Mouse (Mus musculus) liver, adult 2 months (tissue): ENCODE measurements around the gene Dzip1l.

Experiments
- CTCF ChIP-seq: fragments of 200-500 bp; IDR thresholded peaks from 2 replicates; pipeline ENCODE4 v1.5.1; 2011; ENCODE audit warnings: low read depth, low read length, control low read depth
- POLR2A ChIP-seq: fragments of 200-500 bp; IDR thresholded peaks from 2 replicates; pipeline ENCODE4 v1.6.1; 2011; ENCODE audit warnings: low read length, control low read depth; ENCODE audit not compliant: insufficient read depth; ENCODE audit errors: extremely low read depth

DNA sequence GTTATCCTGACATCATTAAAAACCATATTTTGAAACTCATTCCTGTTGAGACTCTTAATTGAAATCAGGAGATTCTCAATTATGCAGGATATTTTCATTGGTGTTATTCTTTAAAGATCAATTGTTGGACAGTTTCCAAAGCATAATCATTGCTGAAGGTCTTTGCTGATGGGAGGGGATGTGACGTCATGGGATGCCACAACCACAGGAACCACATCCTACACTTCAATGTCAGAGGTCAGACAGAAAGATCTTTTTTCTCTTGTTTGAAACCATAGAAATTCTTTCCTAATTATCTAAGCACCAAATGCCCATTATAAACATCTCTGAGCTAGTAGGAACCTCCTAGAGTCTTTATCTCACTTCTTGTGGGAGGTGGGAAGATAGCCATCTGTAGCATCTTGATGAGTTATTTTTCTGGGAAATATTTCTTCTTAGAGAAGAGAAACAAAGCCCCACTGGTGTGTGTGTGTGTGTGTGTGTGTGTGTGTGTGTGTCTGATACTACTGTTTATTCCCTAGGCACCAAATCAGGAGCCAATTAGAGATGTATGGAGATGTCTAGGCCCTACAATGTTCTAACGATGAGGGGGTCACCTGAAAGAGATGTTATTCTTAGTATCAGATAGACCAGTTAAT, 70.6 kb downstream of the Dzip1l start:
- TF ChIP-seq CTCF, result no peak
- no peak for TF ChIP-seq POLR2A
